Mouse (Mus musculus): Measurements from ENCODE around the gene Kbtbd12.

DNA sequence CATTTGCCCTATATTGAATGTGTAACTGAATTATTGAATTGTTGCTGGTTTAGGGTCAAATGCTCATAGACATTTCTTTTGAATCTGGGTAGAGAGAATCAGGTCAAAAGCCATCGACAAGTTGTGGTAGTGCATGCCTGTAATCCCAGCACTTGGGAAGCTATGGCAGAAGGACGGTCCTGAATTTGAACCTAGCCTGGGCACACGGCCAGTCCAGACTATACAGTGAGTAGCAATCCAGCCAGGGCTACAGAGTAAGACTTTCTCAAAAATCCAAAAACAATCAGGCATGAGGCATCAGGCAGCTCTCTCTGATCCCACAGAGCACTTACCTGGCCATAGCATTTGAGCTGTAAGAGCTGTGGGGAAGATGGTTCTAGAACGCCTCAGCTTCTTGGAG lies 47.5 kb downstream of the Kbtbd12 start:
- no peak for TF ChIP-seq CTCF (IDR thresholded peaks at IDR 0.05; ENCODE audit: low read depth)
- no peak for TF ChIP-seq EP300 (IDR thresholded peaks at IDR 0.05; ENCODE audit: low read depth)
